Mouse (Mus musculus) urinary bladder, postnatal 25 days (tissue): ENCODE data around the gene Gm21721.
"Not testable (repeated sequence)": the region's sequence is repeated elsewhere in the genome, so short reads cannot be mapped to it uniquely, and the experiment has no call there.

Experiments used
- DNase-seq: peaks from one replicate; pipeline ENCODE4 v3.0.0; 2022; ENCODE audit warnings: low spot score

The Gm21721 gene

DNA sequence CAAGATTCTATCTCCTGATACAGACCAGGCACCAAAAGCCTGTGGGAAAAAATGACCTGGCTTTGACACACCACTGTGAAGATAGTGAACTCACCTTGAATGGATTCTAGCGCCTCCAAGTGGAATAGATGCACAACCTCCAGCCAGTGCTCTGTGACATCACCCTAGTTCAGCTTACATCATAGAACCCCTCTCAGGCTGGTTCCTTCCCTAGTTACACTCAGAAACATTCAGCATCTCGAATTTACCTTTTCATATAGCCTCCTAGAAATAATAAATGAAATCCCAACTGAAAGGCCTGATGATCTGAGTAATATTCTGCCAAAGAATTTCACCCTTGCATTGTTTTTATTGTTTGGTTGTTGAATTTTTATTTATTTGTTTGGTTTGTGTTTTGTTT is at the start of gene Gm21721:
Gm21721 (minus strand) TSS at position 101 of the 400 bp plus-strand sequence.
- DNase-seq: not testable (repeated sequence)
